8 mouse cellular contexts compared by ENCODE assay signal in genomic region chr9:45505487-45505939, GRCm38 (mm10).
DNase-seq lines count a peak whose midpoint lies in the region; ATAC-seq lines count a peak whose summit lies in the region.

No protein-coding gene starts in this region.

- H3K27me3 ChIP-seq in embryonic facial prominence, embryonic 11.5 days (ENCODE audit: control insufficient read depth, insufficient read depth, low read length), result no peaks in the 10 kb centered on the region
- H3K27me3 ChIP-seq in embryonic facial prominence, embryonic 10.5 days (replicated peaks; ENCODE audit: low read depth, poor library complexity, severe bottlenecking), result peaks cover 22% of the 10 kb centered on the region
- H3K27me3 ChIP-seq in embryonic facial prominence, embryonic 15.5 days, result no peaks in the 10 kb centered on the region
- no peaks in the 10 kb centered on the region for H3K27me3 ChIP-seq in intestine, embryonic 16.5 days (replicated peaks; ENCODE audit: control insufficient read depth, insufficient read depth, low read length)
- H3K27me3 ChIP-seq in midbrain, embryonic 15.5 days (replicated peaks), result no peaks in the 10 kb centered on the region

- 58% methylated on average over 4 of the region's 4 CpGs for whole genome bisulfite sequencing in embryonic facial prominence, embryonic 11.5 days
- 63% methylated on average over 4 of the region's 4 CpGs for WGBS in embryonic facial prominence, embryonic 10.5 days
- 53% methylated on average over 4 of the region's 4 CpGs for WGBS in embryonic facial prominence, embryonic 15.5 days
- WGBS in intestine, embryonic 16.5 days, result 47% methylated on average over 4 of the region's 4 CpGs
- WGBS in midbrain, embryonic 15.5 days, result 44% methylated on average over 4 of the region's 4 CpGs

- H3K4me2 ChIP-seq in embryonic facial prominence, embryonic 11.5 days (ENCODE audit: low read depth, low read length), result no peak overlapping the region
- H3K4me2 ChIP-seq in embryonic facial prominence, embryonic 15.5 days (replicated peaks), result no peak overlapping the region
- H3K4me2 ChIP-seq in intestine, embryonic 16.5 days (ENCODE audit: low read depth, low read length), result no peak overlapping the region
- no peak overlapping the region for H3K4me2 ChIP-seq in midbrain, embryonic 15.5 days

- no peaks in the 10 kb centered on the region for H3K4me1 ChIP-seq in embryonic facial prominence, embryonic 11.5 days (ENCODE audit: control insufficient read depth, insufficient read depth, low read length)
- peaks cover 35% of the 10 kb centered on the region for H3K4me1 ChIP-seq in embryonic facial prominence, embryonic 10.5 days
- peaks cover 20% of the 10 kb centered on the region for H3K4me1 ChIP-seq in embryonic facial prominence, embryonic 15.5 days
- peaks cover 28% of the 10 kb centered on the region for H3K4me1 ChIP-seq in intestine, embryonic 16.5 days (ENCODE audit: control insufficient read depth, insufficient read depth, low read length)
- peaks cover 46% of the 10 kb centered on the region for H3K4me1 ChIP-seq in midbrain, embryonic 15.5 days

- peak; percentile 57; the same call in 1 of the 2 replicates for ATAC-seq in embryonic facial prominence, embryonic 11.5 days (replicated peaks; ENCODE audit: insufficient number of reproducible peaks, low FRiP score, low TSS enrichment, low read depth)
- ATAC-seq in embryonic facial prominence, embryonic 15.5 days (ENCODE audit: insufficient number of reproducible peaks, low FRiP score, low TSS enrichment, low read depth), result peak; percentile 81
- ATAC-seq in intestine, embryonic 16.5 days, result peak; percentile 69
- peak; percentile 73 for ATAC-seq in midbrain, embryonic 15.5 days (replicated peaks)

- no peak overlapping the region for H3K9ac ChIP-seq in embryonic facial prominence, embryonic 11.5 days (replicated peaks; ENCODE audit: low read length)
- no peak overlapping the region for H3K9ac ChIP-seq in embryonic facial prominence, embryonic 15.5 days
- no peak overlapping the region for H3K9ac ChIP-seq in intestine, embryonic 16.5 days (ENCODE audit: low read depth, low read length)
- H3K9ac ChIP-seq in midbrain, embryonic 15.5 days, result no peak overlapping the region

- H3K27ac ChIP-seq in embryonic facial prominence, embryonic 11.5 days (replicated peaks; ENCODE audit: low read depth, low read length), result no peak overlapping the region
- no peak overlapping the region for H3K27ac ChIP-seq in embryonic facial prominence, embryonic 10.5 days (replicated peaks)
- no peak overlapping the region for H3K27ac ChIP-seq in embryonic facial prominence, embryonic 15.5 days (replicated peaks)
- no peak overlapping the region for H3K27ac ChIP-seq in intestine, embryonic 16.5 days (ENCODE audit: low read length)
- peak overlapping the region; percentile 60 for H3K27ac ChIP-seq in midbrain, embryonic 15.5 days

- no peaks in the 10 kb centered on the region for H3K36me3 ChIP-seq in embryonic facial prominence, embryonic 11.5 days (replicated peaks; ENCODE audit: control insufficient read depth, insufficient read depth, low read depth, low read length)
- no peaks in the 10 kb centered on the region for H3K36me3 ChIP-seq in embryonic facial prominence, embryonic 10.5 days (replicated peaks)
- no peaks in the 10 kb centered on the region for H3K36me3 ChIP-seq in embryonic facial prominence, embryonic 15.5 days
- no peaks in the 10 kb centered on the region for H3K36me3 ChIP-seq in intestine, embryonic 16.5 days (ENCODE audit: control insufficient read depth, insufficient read depth, low read length)
- no peaks in the 10 kb centered on the region for H3K36me3 ChIP-seq in midbrain, embryonic 15.5 days (replicated peaks)

- no peak overlapping the region for H3K4me3 ChIP-seq in embryonic facial prominence, embryonic 11.5 days (ENCODE audit: low read depth, low read length)
- no peak overlapping the region for H3K4me3 ChIP-seq in embryonic facial prominence, embryonic 10.5 days
- no peak overlapping the region for H3K4me3 ChIP-seq in embryonic facial prominence, embryonic 15.5 days (replicated peaks)
- H3K4me3 ChIP-seq in intestine, embryonic 16.5 days (ENCODE audit: low read length), result no peak overlapping the region
- H3K4me3 ChIP-seq in midbrain, embryonic 15.5 days, result no peak overlapping the region

- peak; percentile 9 for DNase-seq in embryonic facial prominence, embryonic 11.5 days (ENCODE audit: low spot score)
- DNase-seq in embryonic facial prominence, embryonic 10.5 days (ENCODE audit: low spot score), result no peak
- DNase-seq in gastrocnemius, postnatal 4 days (ENCODE audit: low spot score in 2 of 2), result no peak
- no peak for DNase-seq in ovary, postnatal 14 days (ENCODE audit: low spot score)
- no peak for DNase-seq in ovary, adult 18-20 months (ENCODE audit: low spot score)

- H3K9me3 ChIP-seq in embryonic facial prominence, embryonic 11.5 days (replicated peaks; ENCODE audit: control insufficient read depth, low read length), result no peaks in the 10 kb centered on the region
- no peaks in the 10 kb centered on the region for H3K9me3 ChIP-seq in embryonic facial prominence, embryonic 10.5 days
- no peaks in the 10 kb centered on the region for H3K9me3 ChIP-seq in embryonic facial prominence, embryonic 15.5 days (replicated peaks)
- no peaks in the 10 kb centered on the region for H3K9me3 ChIP-seq in intestine, embryonic 16.5 days (ENCODE audit: control insufficient read depth, low read length)
- H3K9me3 ChIP-seq in midbrain, embryonic 15.5 days, result no peaks in the 10 kb centered on the region
